Mouse (Mus musculus): ENCODE measurements around the gene Gm42906. TPM values are rescaled to one million over a fixed set of nuclear protein-coding genes. Genes with fewer than 3 reads are reported as not detected.

Gm42906 gene
- total RNA-seq, 2 experiments from 2014 or later: not detected

DNA sequence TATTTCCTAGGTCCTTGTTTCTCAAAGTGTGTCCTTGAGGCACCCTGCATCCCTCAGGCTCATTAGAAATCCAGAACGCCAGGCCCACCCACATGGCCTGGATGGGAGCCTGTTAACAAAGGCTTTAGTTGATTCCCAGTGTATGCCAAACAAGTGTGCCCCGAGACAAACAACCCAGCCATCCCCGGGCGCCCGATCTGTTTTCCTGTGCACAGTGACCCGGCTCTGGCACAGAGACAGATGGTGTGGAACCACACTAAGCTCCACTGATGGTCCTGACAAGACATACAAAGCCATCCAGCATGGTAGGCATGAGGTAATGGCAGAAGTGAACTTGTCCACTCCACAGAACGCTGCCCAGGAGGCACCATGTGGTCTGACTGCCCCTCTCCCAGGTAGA, 390.1 kb downstream of the Gm42906 start:
- DNase-seq (ENCODE audit: low spot score in 2 of 2): no peak

DNA sequence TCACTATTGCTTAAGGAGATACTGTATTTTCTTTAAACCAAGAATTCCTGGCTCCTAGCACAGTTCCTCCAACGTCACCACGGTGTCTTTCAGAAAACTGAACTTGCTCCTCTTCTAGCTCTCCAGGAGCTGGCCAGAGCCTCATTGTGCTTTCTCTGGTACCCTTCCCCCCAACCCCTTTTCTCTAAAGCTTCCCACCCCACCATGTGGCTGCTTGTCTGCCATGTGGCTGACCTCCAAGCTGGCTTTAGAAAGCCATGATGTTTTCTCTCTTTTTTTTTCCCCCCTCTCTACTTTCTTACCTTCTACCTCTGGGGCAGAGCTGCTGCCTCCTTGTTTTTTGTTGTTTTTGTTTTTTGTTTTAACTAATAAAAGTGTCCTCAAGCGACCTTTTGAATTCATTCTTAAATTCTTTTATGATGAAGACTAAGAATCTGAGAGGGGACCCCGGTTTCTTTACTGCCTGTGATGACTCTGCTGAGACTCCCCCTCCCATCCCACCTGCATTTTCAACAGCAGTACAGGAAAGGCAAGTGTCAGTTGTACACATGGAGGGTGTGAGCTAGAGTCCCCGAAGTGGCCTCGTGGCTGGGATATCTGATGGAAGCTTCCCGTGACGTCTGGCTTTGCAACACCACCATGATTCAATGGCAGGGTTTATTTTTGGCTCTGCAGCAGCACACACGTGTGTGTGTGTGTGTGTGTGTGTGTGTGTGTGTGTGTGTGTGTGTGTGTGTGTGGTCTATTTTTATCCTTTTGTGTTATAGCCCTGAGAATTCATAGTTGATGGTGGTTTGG, 393.0 kb downstream of the Gm42906 start:
- no peak for DNase-seq (ENCODE audit: low spot score in 2 of 2)

DNA sequence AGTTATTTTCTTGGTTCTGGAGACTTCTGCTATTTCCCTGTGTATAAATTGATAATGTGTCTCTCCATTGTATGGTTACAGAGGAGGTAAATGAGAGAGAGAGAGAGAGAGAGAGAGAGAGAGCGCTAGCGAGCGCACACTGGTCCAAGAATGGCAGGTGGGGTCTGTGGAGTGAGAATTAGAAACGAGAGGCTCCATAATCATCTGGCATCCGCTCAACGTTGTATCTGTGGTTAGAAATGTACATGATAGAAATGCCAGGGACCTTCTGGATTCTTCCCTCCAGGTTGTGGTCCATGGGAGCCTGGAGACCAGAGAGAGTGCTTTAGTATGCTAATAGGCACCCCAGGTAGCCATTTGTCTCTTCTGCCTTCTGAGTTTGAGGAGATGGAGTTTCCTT, 399.1 kb downstream of the Gm42906 start:
- DNase-seq (ENCODE audit: low spot score in 2 of 2): no peak

DNA sequence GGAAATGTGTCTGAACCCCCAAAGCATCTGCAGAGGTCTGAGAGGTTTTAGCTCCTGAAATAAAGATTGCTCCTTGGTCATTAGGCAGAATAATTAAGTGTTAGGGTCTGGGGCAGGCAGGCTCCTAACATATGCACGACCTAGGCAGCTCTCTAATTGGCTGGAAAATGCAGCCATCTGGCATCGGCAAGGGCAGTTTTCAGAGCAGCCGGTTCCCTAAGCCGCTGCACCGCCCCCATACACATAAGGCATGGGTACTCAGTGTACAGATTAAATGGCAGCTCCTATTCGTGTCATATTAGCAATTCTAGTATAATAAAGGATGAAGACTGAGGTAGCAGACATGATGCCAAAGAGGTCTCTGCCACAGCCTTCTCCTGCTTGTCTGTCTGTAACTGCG, 400.8 kb downstream of the Gm42906 start:
- DNase-seq (ENCODE audit: low spot score in 2 of 2): peak in 1 of 2 experiments; percentile 38

DNA sequence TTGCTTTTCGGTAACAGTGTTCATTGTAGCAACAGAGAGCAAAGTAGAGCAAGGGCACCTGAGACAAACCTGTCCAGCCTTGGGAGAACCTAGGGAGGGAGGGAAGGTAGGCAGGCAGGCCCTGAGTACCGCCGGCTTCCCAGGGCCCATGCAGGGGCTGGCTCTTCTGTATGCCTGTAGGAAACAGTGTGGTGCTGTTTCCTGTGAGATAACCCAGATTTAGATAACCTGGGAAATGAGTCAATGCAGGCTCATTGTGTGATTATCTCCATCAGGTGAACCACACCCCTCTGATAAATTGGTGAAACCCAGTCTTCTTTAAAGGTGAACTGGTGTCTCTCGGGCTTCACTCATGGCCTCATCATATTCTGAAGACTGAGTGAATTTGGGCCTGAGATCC, 401.9 kb downstream of the Gm42906 start:
- DNase-seq (ENCODE audit: low spot score in 2 of 2): no peak

DNA sequence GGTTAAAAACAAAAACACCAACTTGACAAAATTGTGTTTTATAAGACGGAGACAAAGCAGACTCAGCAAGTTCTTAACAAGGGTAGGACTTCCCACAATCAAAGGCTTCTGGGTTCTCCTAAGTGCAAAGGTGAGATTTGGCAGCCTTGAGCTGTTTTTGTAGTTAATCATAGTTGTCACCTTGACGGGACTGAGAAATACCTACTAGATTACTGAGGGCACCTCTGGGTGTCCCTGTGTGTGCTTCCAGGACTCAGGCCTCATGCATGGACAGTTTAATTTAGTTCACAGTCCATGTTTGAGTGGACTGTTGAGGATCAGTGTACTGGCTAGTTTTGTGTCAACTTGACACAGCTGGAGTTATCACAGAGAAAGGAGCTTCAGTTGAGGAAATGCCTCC, 403.5 kb downstream of the Gm42906 start:
- no peak for DNase-seq (ENCODE audit: low spot score in 2 of 2)

DNA sequence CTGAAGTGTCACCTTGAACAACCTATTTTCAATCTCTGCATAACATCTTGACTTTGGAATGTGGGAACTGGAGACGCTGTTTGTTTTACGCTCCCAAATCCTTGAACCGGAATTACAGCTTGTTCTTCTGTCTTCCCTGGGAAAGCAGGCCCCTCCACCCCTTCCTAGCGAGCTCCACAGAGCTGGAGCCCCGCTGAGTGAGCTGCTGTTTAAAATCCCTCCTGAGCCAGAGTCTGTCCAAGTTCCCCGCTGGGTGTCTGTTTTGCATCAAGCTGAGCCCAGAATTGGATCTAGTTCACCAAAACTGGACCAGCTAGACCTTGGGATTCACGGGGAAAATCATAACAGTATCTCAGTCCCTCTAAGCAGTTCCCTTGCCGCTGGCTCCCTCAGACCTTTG, 404.5 kb downstream of the Gm42906 start:
- peak in 1 of 2 experiments; percentile 37 for DNase-seq (ENCODE audit: low spot score in 2 of 2)

DNA sequence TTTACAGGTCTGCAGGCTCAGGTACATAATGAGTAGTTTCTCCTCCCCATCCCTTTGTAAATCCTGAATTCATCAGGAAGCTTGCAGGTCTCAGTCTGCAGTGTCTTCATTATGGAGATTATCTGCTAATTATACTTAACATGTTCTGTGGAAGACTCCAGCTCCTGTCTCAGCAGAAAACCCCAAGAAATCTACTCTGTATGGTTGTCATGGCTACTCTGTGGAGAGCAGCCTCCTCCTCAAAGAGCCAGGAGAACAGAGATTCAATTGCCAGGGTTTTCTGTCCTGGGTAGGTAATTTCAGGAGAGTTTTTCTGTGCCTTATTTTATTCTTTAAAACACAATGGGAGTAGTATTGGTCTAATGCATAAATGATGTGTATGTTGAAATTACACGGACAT, 405.0 kb downstream of the Gm42906 start:
- DNase-seq (ENCODE audit: low spot score in 2 of 2): no peak

DNA sequence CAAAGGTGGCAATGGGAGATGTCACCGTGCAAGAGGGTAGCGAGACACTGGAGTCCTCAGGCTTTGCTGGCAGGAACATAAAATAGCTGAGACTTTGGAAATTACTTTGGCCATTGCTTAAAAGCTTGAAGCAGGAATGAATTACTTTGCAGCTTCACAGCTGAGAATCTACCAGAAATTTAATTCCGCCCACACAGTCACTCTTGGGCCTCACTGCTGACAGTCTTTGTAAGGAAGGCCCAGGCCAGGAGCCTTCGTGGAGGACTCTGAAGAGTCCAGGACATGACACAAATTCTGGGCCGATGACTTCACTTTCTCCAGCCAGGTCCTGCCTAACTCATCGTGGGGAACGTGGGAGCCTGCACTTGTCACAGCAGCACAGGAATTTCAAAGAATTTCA, 405.9 kb downstream of the Gm42906 start:
- no peak for DNase-seq (ENCODE audit: low spot score in 2 of 2)

DNA sequence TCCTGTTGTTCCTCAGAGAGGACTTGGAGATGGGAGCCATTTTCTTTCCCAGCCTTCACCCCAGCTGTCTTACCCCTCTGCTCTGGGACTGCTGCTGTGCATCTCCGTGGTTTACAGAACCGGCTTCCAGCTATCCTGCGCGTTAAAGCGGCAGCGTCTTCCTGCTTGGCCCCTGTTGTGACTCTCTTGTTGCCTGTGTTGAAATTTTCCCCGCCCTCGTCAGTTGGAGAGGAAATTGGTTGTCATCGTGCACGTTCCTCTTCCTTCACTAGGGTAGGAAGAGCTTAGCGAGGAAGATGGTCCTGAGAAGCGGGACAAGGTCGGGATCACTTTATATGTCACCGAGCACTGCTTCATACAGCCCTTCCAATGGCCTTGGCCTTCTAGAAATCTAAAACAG, 407.1 kb downstream of the Gm42906 start:
- no peak for DNase-seq (ENCODE audit: low spot score in 2 of 2)

DNA sequence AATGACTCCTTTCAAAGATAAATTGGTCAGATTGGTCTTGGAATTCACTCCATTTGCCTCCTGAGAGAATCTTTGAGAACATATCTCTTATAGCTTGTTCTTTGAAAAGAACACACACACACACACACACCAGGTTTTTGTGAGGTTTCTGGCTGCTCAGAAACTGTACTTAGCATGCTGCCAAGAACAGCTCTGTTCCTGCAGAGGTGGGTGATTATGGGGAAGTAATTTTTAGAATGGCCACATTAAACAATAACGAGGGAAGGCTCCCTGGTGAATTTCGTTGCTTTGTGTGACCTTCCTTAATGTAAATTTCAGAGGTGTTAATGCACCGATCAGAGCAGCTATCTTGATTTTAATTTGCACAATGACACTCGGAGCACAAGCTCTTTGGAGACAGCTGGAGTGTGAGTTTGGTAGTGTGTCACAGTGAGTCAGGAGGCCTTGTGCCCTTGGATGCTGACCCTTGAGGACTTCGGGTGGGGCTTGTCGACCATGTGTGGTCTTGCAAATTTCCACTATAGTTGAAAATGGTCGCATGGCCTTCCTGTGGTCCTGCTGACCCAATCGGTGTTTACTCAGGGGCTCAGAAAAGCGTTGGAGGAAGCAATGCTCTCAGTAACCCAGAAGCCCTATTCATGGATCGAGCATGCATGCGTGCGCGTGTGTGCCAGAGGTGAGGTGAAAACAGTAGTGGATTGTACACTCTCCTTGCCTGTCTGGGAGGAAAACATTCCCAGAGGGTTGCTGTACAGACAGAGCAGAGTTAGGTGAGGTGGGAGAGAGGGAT, 407.7 kb downstream of the Gm42906 start:
- DNase-seq (ENCODE audit: low spot score in 2 of 2): no peak

DNA sequence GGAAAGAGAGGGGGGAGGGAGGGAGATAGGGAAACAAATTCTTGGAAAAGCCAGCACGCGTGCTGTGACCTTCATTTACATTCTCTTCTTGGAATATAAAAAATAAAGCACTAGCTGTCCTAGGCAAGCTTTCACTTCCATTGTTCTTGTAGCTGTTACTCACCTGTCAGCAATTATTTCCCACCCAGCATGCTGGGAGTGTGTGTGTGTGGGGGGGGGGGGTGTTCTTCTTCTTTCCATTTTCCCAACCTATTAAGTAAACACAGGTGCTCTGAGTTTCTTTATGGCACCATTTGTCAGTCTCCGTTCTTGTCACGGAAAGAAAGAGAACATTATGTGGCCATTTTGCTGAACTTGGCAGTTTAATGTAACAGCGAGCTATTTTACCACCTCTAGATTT, 409.0 kb downstream of the Gm42906 start:
- no peak for DNase-seq (ENCODE audit: low spot score in 2 of 2)

DNA sequence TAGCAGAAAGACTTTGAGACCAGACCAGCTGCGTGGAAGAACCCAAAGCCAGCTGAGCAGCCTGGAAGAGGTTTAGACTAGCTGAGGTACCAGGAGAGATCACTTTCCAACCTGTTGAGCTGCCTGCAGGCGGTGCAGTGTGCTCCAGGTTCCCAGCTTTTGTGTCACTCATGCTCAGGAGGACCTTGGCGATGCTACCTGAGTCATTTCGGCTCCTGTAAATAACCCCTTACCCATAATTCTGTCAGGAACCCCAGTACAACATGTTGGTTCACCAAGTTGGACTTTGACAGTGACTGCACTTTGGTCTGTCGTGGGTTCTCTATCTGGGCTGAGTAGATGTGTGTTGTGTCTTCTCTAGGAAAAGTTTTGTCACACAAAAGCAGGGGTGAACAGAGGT, 409.5 kb downstream of the Gm42906 start:
- no peak for DNase-seq (ENCODE audit: low spot score in 2 of 2)

Other genes starting within 250 kb of the Gm42906 start
- gene Stard13, start 194.3 kb downstream of the Gm42906 start, total RNA-seq (2021): 10 to 100 TPM; 16.9 to 17.0 TPM
- gene Vmn2r18, start 177.9 kb upstream of the Gm42906 start, total RNA-seq (2021): not detected
- gene Rfc3, start 223.1 kb upstream of the Gm42906 start, total RNA-seq (2021): 10 to 100 TPM; 14.7 to 15.6 TPM